Mouse (Mus musculus) thymus, adult 2 months (tissue): Measurements from ENCODE around the gene Slc22a6. TPM values are rescaled to one million over a fixed set of nuclear protein-coding genes. Genes with fewer than 3 reads are reported as not detected.
A peak's percentile ranks its signal among the peaks of the same experiment; 100 is the strongest.

ENCODE experiments used
- DNase-seq: peaks from one replicate; pipeline ENCODE4 v3.0.0; 2021
- H3K27ac ChIP-seq: fragments of 200-500 bp; 2 replicates; pipeline ENCODE4 v1.5.1; 2012; ENCODE audit warnings: low read length, control low read depth; ENCODE audit not compliant: control insufficient read depth, insufficient read depth
- H3K27me3 ChIP-seq: fragments of 200-500 bp; 2 replicates; pipeline ENCODE4 v1.6.1; 2012; ENCODE audit warnings: mild to moderate bottlenecking, low read length, moderate library complexity, mixed read lengths; ENCODE audit not compliant: control insufficient read depth, insufficient read depth
- H3K36me3 ChIP-seq: fragments of 200-500 bp; 2 replicates; pipeline ENCODE4 v1.6.1; 2012; ENCODE audit warnings: mild to moderate bottlenecking, low read length, moderate library complexity; ENCODE audit not compliant: control insufficient read depth, insufficient read depth
- H3K4me1 ChIP-seq: fragments of 200-500 bp; replicated peaks from 2 replicates; pipeline ENCODE4 v1.6.1; 2012; ENCODE audit warnings: low read length; ENCODE audit not compliant: control insufficient read depth, insufficient read depth
- H3K4me3 ChIP-seq: fragments of 200-500 bp; 2 replicates; pipeline ENCODE4 v1.5.1; 2012; ENCODE audit warnings: mild to moderate bottlenecking, low read length, control low read depth, moderate library complexity; ENCODE audit not compliant: control insufficient read depth, insufficient read depth
- CTCF ChIP-seq: fragments of 200-500 bp; IDR thresholded peaks from 2 replicates; pipeline ENCODE4 v1.5.1; 2012; ENCODE audit warnings: mild to moderate bottlenecking, control low read depth, low read length, moderate library complexity, borderline replicate concordance; ENCODE audit not compliant: control insufficient read depth, poor library complexity, insufficient read depth; ENCODE audit errors: extremely low read depth
- POLR2A ChIP-seq: fragments of 200-500 bp; IDR thresholded peaks from 2 replicates; pipeline ENCODE4 v1.6.1; 2012; ENCODE audit warnings: mild to moderate bottlenecking, low read length, control low read depth, moderate library complexity; ENCODE audit not compliant: control insufficient read depth, poor library complexity, insufficient read depth; ENCODE audit errors: extremely low read depth
- WGBS: fragments of 180-500 bp; shearing (Covaris S2); methylation state at CpG from one replicate; pipeline ENCODE4 v1.1.7; 2018; 5-methylcytosine and 5-hydroxymethylcytosine counted together
- polyA plus RNA-seq: library from polyadenylated mRNA; depleted of rRNA; stranded (reverse); fragments of >200 nt; gene quantifications from 2 replicates; pipeline ENCODE4 v1.2.3, GENCODE M21; 2012

The Slc22a6 gene
- polyA plus RNA-seq, 1 experiment = 0.16 TPM

- no peak overlapping the region for H3K27ac ChIP-seq
- H3K36me3 ChIP-seq = no peaks in the 10 kb centered on the region
- peaks cover 11% of the 10 kb centered on the region for H3K4me1 ChIP-seq
- DNase-seq = peak; percentile 61
- 33% methylated on average over 24 of the region's 24 CpGs for WGBS
- no peaks in the 10 kb centered on the region for H3K27me3 ChIP-seq
- TF ChIP-seq CTCF (peak; percentile 79; the same call in 1 of the 2 replicates), POLR2A (no peak)
- no peak overlapping the region for H3K4me3 ChIP-seq
Observed at GRCm38 (mm10) chr19:8578293-8578969, 39.4 kb upstream of the Slc22a6 start.

- no peak for DNase-seq
- Histone ChIP-seq H3K4me1 (peaks cover 11% of the 10 kb centered on the region), H3K36me3 (no peaks in the 10 kb centered on the region), H3K4me3 (no peak overlapping the region), H3K27ac (no peak overlapping the region), H3K27me3 (no peaks in the 10 kb centered on the region)
- 95% methylated on average over 2 of the region's 2 CpGs for WGBS
- TF ChIP-seq POLR2A (no peak), CTCF (no peak)
Observed at GRCm38 (mm10) chr19:8578970-8579342, 38.9 kb upstream of the Slc22a6 start.

GRCm38 (mm10) chr19:8585298-8585697, 32.5 kb upstream of the Slc22a6 start:
- TF ChIP-seq POLR2A (no peak), CTCF (no peak)
- Histone ChIP-seq H3K4me3 (no peak overlapping the region), H3K27me3 (no peaks in the 10 kb centered on the region), H3K27ac (no peak overlapping the region), H3K4me1 (peaks cover 9% of the 10 kb centered on the region), H3K36me3 (no peaks in the 10 kb centered on the region)
- 97% methylated on average over 3 of the region's 3 CpGs for WGBS
- DNase-seq = no peak

- no peaks in the 10 kb centered on the region for H3K27me3 ChIP-seq
- H3K4me3 ChIP-seq = no peak overlapping the region
- 93% methylated on average over 2 of the region's 2 CpGs for WGBS
- no peak overlapping the region for H3K27ac ChIP-seq
- peaks cover 10% of the 10 kb centered on the region for H3K4me1 ChIP-seq
- no peak for DNase-seq
- H3K36me3 ChIP-seq = no peaks in the 10 kb centered on the region
- TF ChIP-seq POLR2A = no peak
- no peak for TF ChIP-seq CTCF
Observed at GRCm38 (mm10) chr19:8585899-8586298, 31.9 kb upstream of the Slc22a6 start.

- WGBS = 93% methylated on average over 3 of the region's 3 CpGs
- Histone ChIP-seq H3K4me1 (peaks cover 15% of the 10 kb centered on the region), H3K36me3 (no peaks in the 10 kb centered on the region), H3K27ac (no peak overlapping the region), H3K27me3 (no peaks in the 10 kb centered on the region), H3K4me3 (no peak overlapping the region)
- TF ChIP-seq CTCF = no peak
- TF ChIP-seq POLR2A = no peak
- no peak for DNase-seq
Observed at GRCm38 (mm10) chr19:8586350-8586749, 31.5 kb upstream of the Slc22a6 start.

GRCm38 (mm10) chr19:8587315-8587714, 30.5 kb upstream of the Slc22a6 start:
- no peak overlapping the region for H3K27ac ChIP-seq
- H3K4me3 ChIP-seq = no peak overlapping the region
- no peaks in the 10 kb centered on the region for H3K27me3 ChIP-seq
- no peaks in the 10 kb centered on the region for H3K36me3 ChIP-seq
- TF ChIP-seq CTCF (no peak), POLR2A (no peak)
- H3K4me1 ChIP-seq = peaks cover 22% of the 10 kb centered on the region
- no peak for DNase-seq
- WGBS = 88% methylated on average over 1 of the region's 1 CpGs
